Mouse (Mus musculus) brain, embryonic 18.5 days (tissue): ENCODE measurements at regions not wholly inside any gene's neighbourhood (a gene's known extent, or its start where the extent isn't known, plus 50 kb on each side); places are given as distances from the start of the nearest gene placed in this dataset.
"Not testable (repeated sequence)": the region's sequence is repeated elsewhere in the genome, so short reads cannot be mapped to it uniquely, and the experiment has no call there.

Experiments used
- DNase-seq: peaks from one replicate; pipeline ENCODE4 v3.0.0-alpha.2; 2012; ENCODE audit warnings: low read depth, low spot score

DNA sequence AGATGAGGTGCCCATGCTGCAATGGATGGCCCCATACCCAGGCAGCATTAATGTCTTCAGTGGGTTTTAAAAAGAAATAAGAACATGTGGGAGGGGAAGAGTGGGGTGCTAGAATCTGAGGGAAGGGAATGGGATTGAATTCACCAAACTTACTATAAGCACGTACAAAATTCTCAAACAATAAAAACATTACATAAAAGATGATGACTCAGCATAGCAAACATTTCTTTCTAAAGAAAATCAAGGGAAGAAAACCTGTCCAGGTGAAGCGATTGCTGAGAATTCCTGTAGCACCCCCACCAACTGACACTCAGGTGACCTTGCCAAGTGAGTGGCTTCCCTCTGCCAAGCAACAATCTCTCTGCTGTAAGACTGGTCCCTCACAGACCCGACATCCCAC is 989.2 kb downstream of the Ttll7 start:
- DNase-seq, result no peak

DNA sequence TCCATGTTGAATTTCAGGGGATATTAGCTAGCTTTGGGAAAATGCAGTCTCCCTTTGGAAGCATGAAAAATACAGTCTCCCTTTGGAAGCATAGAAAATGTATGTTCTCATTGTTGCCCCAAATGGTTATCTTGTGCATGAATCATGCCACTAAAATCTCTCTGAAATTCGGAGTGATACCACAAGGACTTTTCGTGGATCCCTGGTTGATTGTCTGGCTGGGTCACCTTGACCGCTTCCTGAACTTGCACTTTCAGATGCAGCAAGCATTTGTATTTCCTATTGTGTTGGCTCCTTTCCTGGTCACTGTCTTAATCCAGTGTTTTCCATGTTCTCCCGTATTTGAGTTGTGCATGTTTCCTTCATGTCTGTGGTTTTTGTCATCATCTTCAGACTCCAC is 986.6 kb downstream of the Ttll7 start:
- no peak for DNase-seq

DNA sequence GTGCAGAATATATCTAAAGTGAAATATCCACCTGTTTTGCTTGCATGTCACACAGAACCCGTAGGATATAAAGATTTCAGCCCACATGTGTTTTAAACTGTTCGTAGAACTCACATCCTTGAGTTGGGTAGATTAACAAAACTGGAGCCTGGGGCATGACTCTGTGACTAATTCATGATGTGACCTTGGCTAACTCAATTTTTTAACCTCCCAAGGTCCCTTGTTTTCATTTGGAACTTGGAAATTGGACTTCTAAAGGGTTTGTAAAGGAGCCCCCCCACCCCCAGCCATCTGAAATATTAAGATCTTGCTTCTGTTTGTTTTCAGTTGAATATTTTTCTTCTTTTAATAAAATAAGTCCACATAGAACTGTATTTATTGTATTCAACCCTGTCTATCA is 983.5 kb downstream of the Ttll7 start:
- DNase-seq, result no peak

DNA sequence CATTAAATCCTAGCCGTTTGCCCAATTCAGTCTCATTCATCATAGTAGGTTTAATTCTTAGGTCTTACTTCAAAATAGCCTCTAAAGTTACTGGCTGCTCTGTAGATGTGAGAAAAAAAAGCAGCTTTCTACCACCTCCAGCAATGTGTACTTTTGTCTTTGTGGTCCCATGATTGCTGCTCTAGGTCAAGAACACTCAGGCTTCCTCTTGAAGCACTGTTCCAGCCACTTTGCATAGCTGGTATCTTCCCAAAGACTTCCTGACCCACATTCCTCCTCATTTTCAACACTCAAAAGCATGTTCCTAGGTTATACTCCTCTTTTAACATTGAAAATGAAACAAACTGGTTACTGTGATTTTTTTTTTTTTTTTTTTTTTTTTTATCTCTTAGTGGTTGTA is 973.2 kb downstream of the Ttll7 start:
- DNase-seq, result no peak

- no peak for DNase-seq
Observed at GRCm38 (mm10) chr3:147824451-147824850, 972.3 kb downstream of the Ttll7 start.

DNA sequence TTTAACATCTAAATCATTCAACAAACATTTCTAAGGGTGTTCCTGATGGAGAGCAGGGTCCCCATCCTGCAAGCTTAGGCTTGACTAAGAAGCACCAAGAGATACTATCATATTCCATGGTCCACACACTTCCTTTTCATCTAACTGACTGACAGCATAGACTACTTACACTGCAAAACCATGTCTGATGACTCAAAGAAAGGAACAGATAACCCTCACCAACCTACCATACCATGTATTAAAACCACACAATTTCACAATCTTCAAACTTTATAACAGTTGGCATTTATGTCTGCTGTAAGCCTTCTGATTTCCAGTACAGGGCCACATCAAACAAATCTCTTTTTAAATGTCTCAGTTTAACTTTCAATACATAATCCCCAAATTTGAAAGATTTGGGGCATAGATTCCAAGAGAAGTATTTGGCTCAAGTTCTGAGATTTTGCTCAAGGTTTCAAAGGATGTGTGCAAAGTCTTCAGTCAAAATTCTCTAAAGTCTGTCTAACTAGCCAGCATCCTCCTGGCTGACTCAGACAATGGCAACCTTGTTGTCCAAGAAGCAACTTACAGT is 962.0 kb downstream of the Ttll7 start:
- DNase-seq, result no peak

GRCm38 (mm10) chr3:147802546-147802945 is 950.4 kb downstream of the Ttll7 start:
- no peak for DNase-seq

- no peak for DNase-seq
Observed at GRCm38 (mm10) chr3:147796524-147796923, 944.4 kb downstream of the Ttll7 start.

- no peak for DNase-seq
Observed at GRCm38 (mm10) chr3:147795116-147795515, 942.9 kb downstream of the Ttll7 start.

DNA sequence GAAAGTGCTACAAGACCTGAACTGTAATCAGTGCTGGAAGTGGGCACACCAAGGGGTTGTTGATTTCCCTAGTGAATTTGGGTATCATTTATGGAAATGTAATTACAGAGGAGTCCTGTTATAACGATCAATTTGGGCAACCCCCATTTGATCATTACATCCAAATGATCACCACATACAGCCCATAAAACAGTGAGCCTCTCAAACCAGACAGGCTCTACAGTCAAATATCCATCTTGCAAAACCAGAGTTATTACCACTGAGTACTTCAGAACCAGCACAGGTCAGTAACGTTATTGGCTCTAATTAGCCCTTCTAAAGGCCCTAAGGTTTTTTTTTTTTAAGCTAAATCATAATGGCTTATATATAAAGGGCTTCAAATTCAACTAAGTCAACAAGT is 934.4 kb downstream of the Ttll7 start:
- no peak for DNase-seq

- no peak for DNase-seq
Observed at GRCm38 (mm10) chr3:147750842-147751191, 898.6 kb downstream of the Ttll7 start.

DNA sequence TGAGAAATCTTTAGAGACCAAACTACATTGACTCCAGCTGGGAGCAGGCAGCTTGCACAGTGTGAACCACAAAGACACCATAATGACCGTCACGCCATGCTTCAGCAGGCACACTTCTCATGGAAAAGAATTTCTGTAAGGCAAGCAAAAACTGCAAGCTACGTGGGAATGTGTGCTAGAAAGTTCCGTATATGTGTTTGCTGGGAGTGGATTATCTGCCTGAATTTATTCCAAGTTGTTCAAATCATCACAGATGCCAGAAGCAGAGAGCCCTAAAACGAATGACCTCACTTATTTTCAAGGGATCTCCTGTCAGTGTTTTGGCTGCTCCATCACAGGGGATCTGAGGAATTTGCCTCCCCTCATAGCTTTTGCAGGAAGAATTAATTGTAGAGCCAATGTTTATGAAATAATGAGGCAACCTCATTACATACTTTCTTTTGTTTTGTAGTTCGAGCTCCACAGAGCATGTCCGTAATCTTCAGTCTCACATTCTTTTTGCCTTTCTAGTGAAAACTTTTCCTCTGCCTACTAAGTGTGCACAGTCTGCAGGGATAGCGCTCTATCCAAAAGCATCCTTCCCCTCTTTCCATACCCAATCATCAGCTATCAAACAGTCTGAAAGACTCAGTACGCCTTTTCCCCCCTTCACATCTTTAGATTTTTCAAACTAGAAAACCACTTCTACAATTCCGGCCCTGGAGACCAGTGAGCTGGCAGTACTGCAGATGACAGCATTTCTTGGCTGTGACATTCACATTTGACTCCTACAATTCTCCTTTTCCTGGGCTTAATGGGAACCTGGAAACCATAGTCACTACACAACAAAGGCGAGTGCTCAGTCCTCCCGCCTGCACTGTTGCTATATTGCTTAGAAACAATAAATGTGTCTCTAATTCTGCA is 898.0 kb downstream of the Ttll7 start:
- no peak for DNase-seq

- no peak for DNase-seq
Observed at GRCm38 (mm10) chr3:147749442-147749841, 897.3 kb downstream of the Ttll7 start.

- DNase-seq, result no peak
Observed at GRCm38 (mm10) chr3:147736673-147737439, 884.7 kb downstream of the Ttll7 start.

DNA sequence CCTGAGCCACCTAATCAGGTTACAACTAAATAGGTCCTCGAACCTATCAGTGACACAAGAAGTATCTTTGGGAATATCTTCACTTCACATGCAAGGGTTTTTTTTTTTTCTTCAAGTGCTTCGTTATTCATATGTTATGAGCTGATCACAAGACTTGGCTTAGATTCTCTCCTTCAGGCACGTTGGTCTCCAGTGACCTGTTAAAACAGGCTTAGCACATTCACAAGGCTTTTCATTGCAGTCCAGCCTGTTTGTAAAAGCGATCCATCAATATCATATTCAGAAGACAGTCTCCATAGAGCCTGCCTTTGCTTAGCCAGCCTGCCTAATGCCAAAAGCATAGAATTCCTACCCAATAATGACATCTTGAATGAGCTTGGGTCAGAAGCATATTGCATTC is 864.2 kb downstream of the Ttll7 start:
- no peak for DNase-seq

- DNase-seq, result no peak
Observed at GRCm38 (mm10) chr3:147707401-147707801, 855.2 kb downstream of the Ttll7 start.

GRCm38 (mm10) chr3:147683730-147684129 is 831.6 kb downstream of the Ttll7 start:
- DNase-seq, result no peak

DNA sequence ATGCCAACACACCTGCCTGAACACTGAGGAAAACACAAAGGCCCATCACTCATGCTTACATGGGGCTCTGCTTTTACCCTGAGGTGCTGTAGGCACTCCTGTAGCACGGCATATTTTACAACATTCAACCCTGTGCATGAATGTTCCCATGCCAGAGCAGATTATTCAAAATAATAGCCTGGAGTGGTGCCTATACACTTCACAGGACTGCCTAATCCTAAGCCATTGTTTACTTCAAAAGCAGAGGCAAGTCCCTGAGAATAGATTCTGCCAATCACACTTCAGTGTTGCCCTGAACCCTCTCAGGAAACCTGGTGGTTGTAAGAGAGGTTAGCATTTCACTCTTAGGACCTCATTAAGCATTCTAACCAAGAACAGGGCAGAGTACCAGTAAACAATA is 828.1 kb downstream of the Ttll7 start:
- no peak for DNase-seq

DNA sequence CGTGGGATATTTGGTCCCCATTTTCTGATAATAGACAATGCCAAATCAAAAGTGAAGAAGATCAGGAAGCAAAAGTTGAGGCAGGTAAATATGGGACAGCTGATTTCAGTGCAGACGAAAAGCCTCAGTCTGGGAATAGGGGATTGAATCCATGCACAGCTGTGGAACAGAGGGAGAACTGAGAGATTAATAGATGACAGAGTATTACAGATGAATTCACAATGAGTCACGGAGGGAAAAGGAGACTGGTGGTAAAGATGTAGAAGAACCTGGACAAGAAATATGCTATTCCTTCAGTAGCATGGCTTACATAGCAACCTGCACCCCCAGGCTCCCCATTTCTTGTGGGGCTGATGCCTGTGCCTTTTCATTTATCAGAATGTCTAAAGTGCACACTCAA is 810.4 kb downstream of the Ttll7 start:
- DNase-seq, result no peak

GRCm38 (mm10) chr3:147652849-147653248 is 800.7 kb downstream of the Ttll7 start:
- no peak for DNase-seq

- not testable (repeated sequence) for DNase-seq
Observed at GRCm38 (mm10) chr3:147635486-147635885, 783.3 kb downstream of the Ttll7 start.

GRCm38 (mm10) chr3:147631151-147631550 is 779.0 kb downstream of the Ttll7 start:
- DNase-seq, result no peak
